Mouse (Mus musculus): ENCODE data around the gene Rhog. TPM values are rescaled to one million over a fixed set of nuclear protein-coding genes. Genes with fewer than 3 reads are reported as not detected.
"Not testable (repeated sequence)": the region's sequence is repeated elsewhere in the genome, so short reads cannot be mapped to it uniquely, and the experiment has no call there.

Gene Rhog
- total and polyA plus RNA-seq, 2 experiments from 2014 or later = 24.6 to 34.7 TPM

GRCm38 (mm10) chr7:102267601-102268394 lies 11.9 kb upstream of the Rhog start, which contains the start of gene Stim1:
TSS of gene Stim1 (plus strand) at chr7:102267806.
- 1% methylated on average over 54 of the region's 73 CpGs for WGBS
- no peak for DNase-seq (ENCODE audit: low spot score)
- TF ChIP-seq CTCF (IDR thresholded peaks at IDR 0.05; ENCODE audit: low read depth) = no peak
- no peak for TF ChIP-seq EP300 (IDR thresholded peaks at IDR 0.05; ENCODE audit: low read depth)
- no peaks in the 10 kb centered on the region for H3K9me3 ChIP-seq (replicated peaks; ENCODE audit: control insufficient read depth, low read length)
- peak; percentile 90 for ATAC-seq (ENCODE audit: insufficient read depth, low read depth)
- no peaks in the 10 kb centered on the region for H3K36me3 ChIP-seq (replicated peaks; ENCODE audit: control insufficient read depth, insufficient read depth, low read length)
- peak within 1 kb of the TSS; percentile 93 for H3K4me2 ChIP-seq (ENCODE audit: low read depth, low read length)
- peak within 1 kb of the TSS; percentile 69 for H3K9ac ChIP-seq (replicated peaks; ENCODE audit: low read depth, low read length)
- peaks cover 27% of the 10 kb centered on the region for H3K27me3 ChIP-seq (ENCODE audit: control insufficient read depth, insufficient read depth, low read length)
- H3K4me3 ChIP-seq (ENCODE audit: low read depth, low read length) = peak within 1 kb of the TSS; percentile 83
- H3K4me1 ChIP-seq (ENCODE audit: control insufficient read depth, insufficient read depth) = peaks cover 24% of the 10 kb centered on the region
- peak within 1 kb of the TSS; percentile 60 for H3K27ac ChIP-seq (ENCODE audit: low read depth)

GRCm38 (mm10) chr7:102267113-102267579 lies 11.3 kb upstream of the Rhog start:
- TF ChIP-seq EP300 (IDR thresholded peaks at IDR 0.05; ENCODE audit: low read depth) (no peak), CTCF (IDR thresholded peaks at IDR 0.05; ENCODE audit: low read depth) (peak; percentile 95)
- Histone ChIP-seq H3K27ac (ENCODE audit: low read depth) (peak overlapping the region; percentile 60), H3K27me3 (ENCODE audit: control insufficient read depth, insufficient read depth, low read length) (peaks cover 31% of the 10 kb centered on the region), H3K4me2 (ENCODE audit: low read depth, low read length) (peak overlapping the region; percentile 93), H3K36me3 (replicated peaks; ENCODE audit: control insufficient read depth, insufficient read depth, low read length) (no peaks in the 10 kb centered on the region), H3K4me3 (ENCODE audit: low read depth, low read length) (peak overlapping the region; percentile 83), H3K4me1 (ENCODE audit: control insufficient read depth, insufficient read depth) (peaks cover 22% of the 10 kb centered on the region), H3K9me3 (replicated peaks; ENCODE audit: control insufficient read depth, low read length) (no peaks in the 10 kb centered on the region), H3K9ac (replicated peaks; ENCODE audit: low read depth, low read length) (peak overlapping the region; percentile 69)
- ATAC-seq (ENCODE audit: insufficient read depth, low read depth) = peak; percentile 85
- WGBS = under 1% methylated on average over 34 of the region's 34 CpGs
- peak; percentile 88 for DNase-seq (ENCODE audit: low spot score)

- no peaks in the 10 kb centered on the region for H3K36me3 ChIP-seq (replicated peaks; ENCODE audit: control insufficient read depth, insufficient read depth, low read length)
- peak overlapping the region; percentile 93; the same call in 1 of the 2 replicates for H3K4me2 ChIP-seq (ENCODE audit: low read depth, low read length)
- 38% methylated on average over 14 of the region's 14 CpGs for WGBS
- H3K27me3 ChIP-seq (ENCODE audit: control insufficient read depth, insufficient read depth, low read length) = peaks cover 34% of the 10 kb centered on the region
- H3K4me3 ChIP-seq (ENCODE audit: low read depth, low read length) = no peak overlapping the region
- no peak overlapping the region for H3K9ac ChIP-seq (replicated peaks; ENCODE audit: low read depth, low read length)
- ATAC-seq (ENCODE audit: insufficient read depth, low read depth) = no peak
- no peaks in the 10 kb centered on the region for H3K9me3 ChIP-seq (replicated peaks; ENCODE audit: control insufficient read depth, low read length)
- no peak for DNase-seq (ENCODE audit: low spot score)
- peaks cover 16% of the 10 kb centered on the region for H3K4me1 ChIP-seq (ENCODE audit: control insufficient read depth, insufficient read depth)
- peak overlapping the region; percentile 21; the same call in 1 of the 2 replicates for H3K27ac ChIP-seq (ENCODE audit: low read depth)
- TF ChIP-seq CTCF (IDR thresholded peaks at IDR 0.05; ENCODE audit: low read depth) = no peak
- TF ChIP-seq EP300 (IDR thresholded peaks at IDR 0.05; ENCODE audit: low read depth) = no peak
Measured at GRCm38 (mm10) chr7:102266401-102267042, 10.7 kb upstream of the Rhog start.

GRCm38 (mm10) chr7:102266021-102266400 lies 10.2 kb upstream of the Rhog start:
- not testable (repeated sequence) for H3K36me3 ChIP-seq (replicated peaks; ENCODE audit: control insufficient read depth, insufficient read depth, low read length); H3K4me3 ChIP-seq (ENCODE audit: low read depth, low read length); H3K27ac ChIP-seq (ENCODE audit: low read depth); H3K9me3 ChIP-seq (replicated peaks; ENCODE audit: control insufficient read depth, low read length); H3K9ac ChIP-seq (replicated peaks; ENCODE audit: low read depth, low read length); DNase-seq (ENCODE audit: low spot score); ATAC-seq (ENCODE audit: insufficient read depth, low read depth); H3K4me2 ChIP-seq (ENCODE audit: low read depth, low read length)
- H3K27me3 ChIP-seq (ENCODE audit: control insufficient read depth, insufficient read depth, low read length) = peaks cover 34% of the 10 kb centered on the region
- 88% methylated on average over 10 of the region's 10 CpGs for WGBS
- peaks cover 16% of the 10 kb centered on the region; the same call in 1 of the 2 replicates for H3K4me1 ChIP-seq (ENCODE audit: control insufficient read depth, insufficient read depth)

GRCm38 (mm10) chr7:102263020-102263419 lies 7.2 kb upstream of the Rhog start:
- DNase-seq (ENCODE audit: low spot score) = no peak
- no peak for ATAC-seq (ENCODE audit: insufficient read depth, low read depth)
- Histone ChIP-seq H3K27me3 (ENCODE audit: control insufficient read depth, insufficient read depth, low read length) (peaks cover 24% of the 10 kb centered on the region), H3K4me3 (ENCODE audit: low read depth, low read length) (no peak overlapping the region), H3K9ac (replicated peaks; ENCODE audit: low read depth, low read length) (no peak overlapping the region), H3K9me3 (replicated peaks; ENCODE audit: control insufficient read depth, low read length) (no peaks in the 10 kb centered on the region), H3K4me1 (ENCODE audit: control insufficient read depth, insufficient read depth) (no peaks in the 10 kb centered on the region), H3K4me2 (ENCODE audit: low read depth, low read length) (no peak overlapping the region), H3K27ac (ENCODE audit: low read depth) (no peak overlapping the region), H3K36me3 (replicated peaks; ENCODE audit: control insufficient read depth, insufficient read depth, low read length) (no peaks in the 10 kb centered on the region)
- WGBS = 97% methylated on average over 2 of the region's 2 CpGs
- no peak for TF ChIP-seq EP300 (IDR thresholded peaks at IDR 0.05; ENCODE audit: low read depth)
- no peak for TF ChIP-seq CTCF (IDR thresholded peaks at IDR 0.05; ENCODE audit: low read depth)

All from heart, postnatal 0 days (tissue).